Mouse (Mus musculus) MEL (cell line): Measurements from ENCODE around the gene Spag9.

Experiments used
- BHLHE40 ChIP-seq: IDR thresholded peaks from 2 replicates; pipeline ENCODE4 v1.6.1; 2012; ENCODE audit warnings: low read depth, mild to moderate bottlenecking, inconsistent platforms, low read length, improper control_type of control experiment, borderline replicate concordance
- CHD2 ChIP-seq: IDR thresholded peaks from 2 replicates; pipeline ENCODE4 v1.6.1; 2011; ENCODE audit warnings: low read length, improper control_type of control experiment
- CTCF ChIP-seq, 3 experiments: IDR thresholded peaks in 2 of 3; conservative IDR thresholded peaks in 1 of 3; 2 replicates each; pipeline ENCODE4 v1.5.1; 2011 to 2012; ENCODE audit warnings: low read length in 3 of 3, low read depth in 2 of 3, mild to moderate bottlenecking in 2 of 3, improper control_type of control experiment in 1 of 3, inconsistent platforms in 1 of 3, mixed read lengths in 1 of 3, moderate library complexity in 1 of 3; ENCODE audit not compliant: control insufficient read depth in 1 of 3, insufficient read depth in 1 of 3, poor library complexity in 1 of 3, severe bottlenecking in 1 of 3
- E2F4 ChIP-seq: IDR thresholded peaks from 2 replicates; pipeline ENCODE4 v1.6.1; 2011; ENCODE audit warnings: low read depth, low read length, improper control_type of control experiment, borderline replicate concordance
- HCFC1 ChIP-seq: IDR thresholded peaks from 2 replicates; pipeline ENCODE4 v1.6.1; 2012; ENCODE audit warnings: low read depth, mild to moderate bottlenecking, inconsistent platforms, low read length, improper control_type of control experiment, moderate library complexity
- MXI1 ChIP-seq: IDR thresholded peaks from 2 replicates; pipeline ENCODE4 v1.6.1; 2011; ENCODE audit warnings: mild to moderate bottlenecking, low read depth, low read length, improper control_type of control experiment
- MYC ChIP-seq: IDR thresholded peaks from 2 replicates; pipeline ENCODE4 v1.6.1; 2011; ENCODE audit warnings: low read depth, mild to moderate bottlenecking, low read length, improper control_type of control experiment, moderate library complexity
- RAD21 ChIP-seq: IDR thresholded peaks from 2 replicates; pipeline ENCODE4 v1.6.1; 2011; ENCODE audit warnings: mild to moderate bottlenecking, low read depth, low read length, improper control_type of control experiment
- SMC3 ChIP-seq: IDR thresholded peaks from 2 replicates; pipeline ENCODE4 v1.6.1; 2011; ENCODE audit warnings: low read depth, low read length, improper control_type of control experiment
- TAL1 ChIP-seq: IDR thresholded peaks from 2 replicates; pipeline ENCODE4 v1.6.1; 2012; ENCODE audit warnings: mild to moderate bottlenecking, inconsistent platforms, low read length, moderate library complexity, mixed read lengths
- TCF12 ChIP-seq: IDR thresholded peaks from 2 replicates; pipeline ENCODE4 v1.6.1; 2014; ENCODE audit warnings: low read depth, mild to moderate bottlenecking, inconsistent platforms, low read length, improper control_type of control experiment, moderate library complexity
- USF1 ChIP-seq: IDR thresholded peaks from 2 replicates; pipeline ENCODE4 v1.6.1; 2014; ENCODE audit warnings: low read depth, mild to moderate bottlenecking, inconsistent platforms, low read length, improper control_type of control experiment, moderate library complexity
- USF2 ChIP-seq, 2 experiments: IDR thresholded peaks; 2 replicates each; pipeline ENCODE4 v1.6.1; 2011 to 2012; ENCODE audit warnings: improper control_type of control experiment in 2 of 2, low read length in 2 of 2, borderline replicate concordance in 1 of 2, inconsistent platforms in 1 of 2, low read depth in 1 of 2, mild to moderate bottlenecking in 1 of 2; ENCODE audit not compliant: insufficient read depth in 1 of 2
- ZNF384 ChIP-seq: IDR thresholded peaks from 2 replicates; pipeline ENCODE4 v1.6.1; 2012; ENCODE audit warnings: low read depth, mild to moderate bottlenecking, inconsistent platforms, low read length, improper control_type of control experiment

- no peak for TF ChIP-seq TCF12
- TF ChIP-seq MXI1, result no peak
- TF ChIP-seq BHLHE40, result no peak
- TF ChIP-seq USF1, result no peak
- TF ChIP-seq CTCF (IDR thresholded peaks at IDR 0.05 in 2 of 3, conservative IDR thresholded peaks at IDR 0.05 in 1 of 3; ENCODE audit: control insufficient read depth in 1 of 3, insufficient read depth in 1 of 3, low read depth in 2 of 3, low read length in 3 of 3, poor library complexity in 1 of 3, severe bottlenecking in 1 of 3), result no peak
- TF ChIP-seq HCFC1, result no peak
- TF ChIP-seq RAD21, result no peak
- TF ChIP-seq USF2 (IDR thresholded peaks at IDR 0.05; ENCODE audit: borderline replicate concordance in 1 of 2, insufficient read depth in 1 of 2, low read depth in 1 of 2, low read length in 2 of 2), result no peak
- TF ChIP-seq MYC, result no peak
- no peak for TF ChIP-seq CHD2
- TF ChIP-seq E2F4, result no peak
- TF ChIP-seq SMC3, result no peak
- TF ChIP-seq ZNF384, result no peak
- TF ChIP-seq TAL1, result no peak
Observed at GRCm38 (mm10) chr11:94020403-94020802, 24.5 kb downstream of the Spag9 start.
